Mouse (Mus musculus): ENCODE results near the gene Wfdc12. TPM values are rescaled to one million over a fixed set of nuclear protein-coding genes. Genes with fewer than 3 reads are reported as not detected.
"Not testable (repeated sequence)": the region's sequence is repeated elsewhere in the genome, so short reads cannot be mapped to it uniquely, and the experiment has no call there.

Gene Wfdc12
- not detected in 2 replicates for polyA plus RNA-seq (2015; fragmentation: Nextera tagmentation; extraction: Ambion mirVana)

GRCm38 (mm10) chr2:164190576-164190975 is at the start of gene Wfdc12:
Gene Wfdc12, minus strand, starts transcription at chr2:164190608.
- H3K27ac ChIP-seq = no peak within 1 kb of the TSS
- H3K27me3 ChIP-seq = no peaks in the 10 kb centered on the region
- no peak within 1 kb of the TSS for H3K4me3 ChIP-seq (replicated peaks)
- H3K9me3 ChIP-seq (replicated peaks) = no peaks in the 10 kb centered on the region
- H3K4me2 ChIP-seq = no peak within 1 kb of the TSS
- 60% methylated on average over 6 of the region's 6 CpGs for WGBS (ENCODE audit: insufficient replicate concordance)
- H3K9ac ChIP-seq = no peak within 1 kb of the TSS
- DNase-seq = no peak
- no peak for ATAC-seq (ENCODE audit: low read depth)
- H3K4me1 ChIP-seq (replicated peaks) = no peaks in the 10 kb centered on the region
- H3K36me3 ChIP-seq = no peaks in the 10 kb centered on the region

- no peak within 1 kb of the TSS for H3K27ac ChIP-seq
- H3K9ac ChIP-seq = no peak within 1 kb of the TSS
- no peak within 1 kb of the TSS for H3K4me2 ChIP-seq
- ATAC-seq (ENCODE audit: low read depth) = no peak
- no peak for DNase-seq
- H3K27me3 ChIP-seq = no peaks in the 10 kb centered on the region
- no peak within 1 kb of the TSS for H3K4me3 ChIP-seq (replicated peaks)
- H3K36me3 ChIP-seq = no peaks in the 10 kb centered on the region
- 60% methylated on average over 3 of the region's 3 CpGs for WGBS (ENCODE audit: insufficient replicate concordance)
- no peaks in the 10 kb centered on the region for H3K9me3 ChIP-seq (replicated peaks)
- H3K4me1 ChIP-seq (replicated peaks) = no peaks in the 10 kb centered on the region
Observed at GRCm38 (mm10) chr2:164238366-164238765, 48.0 kb upstream of the Wfdc12 start, which contains the start of gene Svs2. Gene Svs2, minus strand, starts transcription at chr2:164238466.

GRCm38 (mm10) chr2:164232671-164233070 is 42.3 kb upstream of the Wfdc12 start:
- WGBS (ENCODE audit: insufficient replicate concordance) = 72% methylated on average over 8 of the region's 8 CpGs
- DNase-seq = no peak
- Histone ChIP-seq H3K27ac (no peak overlapping the region), H3K27me3 (no peaks in the 10 kb centered on the region), H3K9me3 (replicated peaks) (no peaks in the 10 kb centered on the region), H3K9ac (no peak overlapping the region), H3K4me2 (no peak overlapping the region), H3K4me1 (replicated peaks) (no peaks in the 10 kb centered on the region), H3K36me3 (no peaks in the 10 kb centered on the region), H3K4me3 (replicated peaks) (no peak overlapping the region)
- no peak for ATAC-seq (ENCODE audit: low read depth)

- H3K9me3 ChIP-seq (replicated peaks) = no peaks in the 10 kb centered on the region
- ATAC-seq (ENCODE audit: low read depth) = no peak
- H3K36me3 ChIP-seq = no peaks in the 10 kb centered on the region
- WGBS (ENCODE audit: insufficient replicate concordance) = 67% methylated on average over 8 of the region's 8 CpGs
- no peaks in the 10 kb centered on the region for H3K27me3 ChIP-seq
- no peak overlapping the region for H3K27ac ChIP-seq
- no peak for DNase-seq
- H3K4me3 ChIP-seq (replicated peaks) = no peak overlapping the region
- no peak overlapping the region for H3K4me2 ChIP-seq
- H3K4me1 ChIP-seq (replicated peaks) = no peaks in the 10 kb centered on the region
- no peak overlapping the region for H3K9ac ChIP-seq
Observed at GRCm38 (mm10) chr2:164228361-164229070, 38.1 kb upstream of the Wfdc12 start.

- ATAC-seq (ENCODE audit: low read depth) (no peak), DNase-seq (no peak)
- no peaks in the 10 kb centered on the region for H3K27me3 ChIP-seq
- H3K4me2 ChIP-seq = no peak within 1 kb of the TSS
- H3K27ac ChIP-seq = no peak within 1 kb of the TSS
- no peak within 1 kb of the TSS for H3K9ac ChIP-seq
- 64% methylated on average over 11 of the region's 11 CpGs for WGBS (ENCODE audit: insufficient replicate concordance)
- H3K9me3 ChIP-seq (replicated peaks) = no peaks in the 10 kb centered on the region
- no peaks in the 10 kb centered on the region for H3K4me1 ChIP-seq (replicated peaks)
- H3K36me3 ChIP-seq = no peaks in the 10 kb centered on the region
- no peak within 1 kb of the TSS for H3K4me3 ChIP-seq (replicated peaks)
Observed at GRCm38 (mm10) chr2:164221522-164221921, 31.1 kb upstream of the Wfdc12 start, which contains the start of gene Wfdc15b. Gene Wfdc15b, minus strand, starts transcription at chr2:164221660.

- Histone ChIP-seq H3K4me1 (replicated peaks) (no peaks in the 10 kb centered on the region), H3K4me3 (replicated peaks) (no peak overlapping the region), H3K27ac (no peak overlapping the region), H3K36me3 (no peaks in the 10 kb centered on the region), H3K9ac (no peak overlapping the region), H3K27me3 (no peaks in the 10 kb centered on the region), H3K9me3 (replicated peaks) (no peaks in the 10 kb centered on the region), H3K4me2 (no peak overlapping the region)
- 67% methylated on average over 9 of the region's 9 CpGs for WGBS (ENCODE audit: insufficient replicate concordance)
- DNase-seq = no peak
- ATAC-seq (ENCODE audit: low read depth) = no peak
Observed at GRCm38 (mm10) chr2:164219295-164219694, 28.9 kb upstream of the Wfdc12 start.

GRCm38 (mm10) chr2:164212711-164213110 is 22.3 kb upstream of the Wfdc12 start:
- H3K27ac ChIP-seq = no peak overlapping the region
- no peak overlapping the region for H3K9ac ChIP-seq
- no peak overlapping the region for H3K4me3 ChIP-seq (replicated peaks)
- no peaks in the 10 kb centered on the region for H3K36me3 ChIP-seq
- DNase-seq = no peak
- no peaks in the 10 kb centered on the region for H3K27me3 ChIP-seq
- no peaks in the 10 kb centered on the region for H3K9me3 ChIP-seq (replicated peaks)
- WGBS (ENCODE audit: insufficient replicate concordance) = 79% methylated on average over 5 of the region's 5 CpGs
- ATAC-seq (ENCODE audit: low read depth) = no peak
- H3K4me1 ChIP-seq (replicated peaks) = no peaks in the 10 kb centered on the region
- H3K4me2 ChIP-seq = no peak overlapping the region

GRCm38 (mm10) chr2:164210892-164211291 is 20.5 kb upstream of the Wfdc12 start:
- H3K4me1 ChIP-seq (replicated peaks) = no peaks in the 10 kb centered on the region
- WGBS (ENCODE audit: insufficient replicate concordance) = 69% methylated on average over 4 of the region's 4 CpGs

GRCm38 (mm10) chr2:164206676-164207075 is 16.3 kb upstream of the Wfdc12 start:
- Histone ChIP-seq H3K27me3 (no peaks in the 10 kb centered on the region), H3K4me1 (replicated peaks) (no peaks in the 10 kb centered on the region), H3K4me2 (no peak overlapping the region), H3K9me3 (replicated peaks) (no peaks in the 10 kb centered on the region), H3K4me3 (replicated peaks) (no peak overlapping the region), H3K9ac (no peak overlapping the region), H3K27ac (no peak overlapping the region), H3K36me3 (no peaks in the 10 kb centered on the region)
- 38% methylated on average over 4 of the region's 4 CpGs for WGBS (ENCODE audit: insufficient replicate concordance)
- ATAC-seq (ENCODE audit: low read depth) (no peak), DNase-seq (no peak)

More at GRCm38 (mm10) chr2:164210892-164211291, 20.5 kb upstream of the Wfdc12 start:
- no peaks in the 10 kb centered on the region for H3K9me3 ChIP-seq (replicated peaks)
- no peaks in the 10 kb centered on the region for H3K27me3 ChIP-seq
- no peak overlapping the region for H3K4me3 ChIP-seq (replicated peaks)
- H3K4me2 ChIP-seq = no peak overlapping the region
- DNase-seq = no peak
- no peak overlapping the region for H3K27ac ChIP-seq
- no peak overlapping the region for H3K9ac ChIP-seq
- ATAC-seq (ENCODE audit: low read depth) = no peak
- no peaks in the 10 kb centered on the region for H3K36me3 ChIP-seq

- H3K9ac ChIP-seq; ATAC-seq (ENCODE audit: low read depth); H3K4me2 ChIP-seq; H3K27ac ChIP-seq; H3K36me3 ChIP-seq; DNase-seq; H3K9me3 ChIP-seq (replicated peaks); H3K27me3 ChIP-seq; H3K4me3 ChIP-seq (replicated peaks); H3K4me1 ChIP-seq (replicated peaks): not testable (repeated sequence)
- 72% methylated on average over 10 of the region's 10 CpGs for WGBS (ENCODE audit: insufficient replicate concordance)
Observed at GRCm38 (mm10) chr2:164206011-164206410, 15.6 kb upstream of the Wfdc12 start.

- H3K27me3 ChIP-seq = no peaks in the 10 kb centered on the region
- ATAC-seq (ENCODE audit: low read depth) (no peak), DNase-seq (no peak)
- 59% methylated on average over 20 of the region's 20 CpGs for WGBS (ENCODE audit: insufficient replicate concordance)
- no peak within 1 kb of the TSS for H3K9ac ChIP-seq
- H3K4me3 ChIP-seq (replicated peaks) = no peak within 1 kb of the TSS
- no peak within 1 kb of the TSS for H3K27ac ChIP-seq
- H3K9me3 ChIP-seq (replicated peaks) = no peaks in the 10 kb centered on the region
- no peak within 1 kb of the TSS for H3K4me2 ChIP-seq
- H3K4me1 ChIP-seq (replicated peaks) = no peaks in the 10 kb centered on the region
- no peaks in the 10 kb centered on the region for H3K36me3 ChIP-seq
Observed at GRCm38 (mm10) chr2:164199626-164200327, 9.4 kb upstream of the Wfdc12 start, which contains the start of gene Wfdc15a. Gene Wfdc15a, minus strand, starts transcription at chr2:164200130.

GRCm38 (mm10) chr2:164196700-164196990 is 6.2 kb upstream of the Wfdc12 start:
- Histone ChIP-seq H3K27ac (no peak overlapping the region), H3K4me2 (no peak overlapping the region), H3K36me3 (no peaks in the 10 kb centered on the region), H3K27me3 (no peaks in the 10 kb centered on the region), H3K4me3 (replicated peaks) (no peak overlapping the region), H3K9me3 (replicated peaks) (no peaks in the 10 kb centered on the region), H3K9ac (no peak overlapping the region), H3K4me1 (replicated peaks) (no peaks in the 10 kb centered on the region)
- no peak for ATAC-seq (ENCODE audit: low read depth)
- DNase-seq = no peak
- WGBS (ENCODE audit: insufficient replicate concordance) = 66% methylated on average over 5 of the region's 5 CpGs
